Mouse (Mus musculus) ES-E14 (cell line): ENCODE data around the gene Zfand4. TPM values are rescaled to one million over a fixed set of nuclear protein-coding genes. Genes with fewer than 3 reads are reported as not detected.

Experiments used
- DNase-seq: peaks from one replicate; pipeline ENCODE4 v3.0.0-alpha.2; 2013; ENCODE audit warnings: low read depth, low spot score
- H3K27ac ChIP-seq: 2 replicates; pipeline ENCODE4 v1.5.1; 2012; ENCODE audit warnings: low read depth, mild to moderate bottlenecking, low read length, moderate library complexity, mixed read lengths; ENCODE audit not compliant: poor library complexity, insufficient read depth, severe bottlenecking
- H3K36me3 ChIP-seq: 2 replicates; pipeline ENCODE4 v1.6.1; 2012; ENCODE audit warnings: mild to moderate bottlenecking, low read length, moderate library complexity, mixed read lengths; ENCODE audit not compliant: control insufficient read depth, poor library complexity, insufficient read depth, severe bottlenecking
- H3K4me1 ChIP-seq, 2 experiments: fragments of 150-350 bp in 1 of 2; sonication (generic) in 1 of 2; 2 replicates each; pipeline ENCODE4 v1.6.1; 2012; ENCODE audit warnings: low read length in 2 of 2, mild to moderate bottlenecking in 1 of 2, mixed read lengths in 1 of 2; ENCODE audit not compliant: control insufficient read depth in 2 of 2, insufficient read depth in 2 of 2, poor library complexity in 1 of 2
- H3K4me3 ChIP-seq, 2 experiments: fragments of 150-350 bp in 1 of 2; sonication (generic) in 1 of 2; 2 replicates each; pipeline ENCODE4 v1.5.1; 2012; ENCODE audit warnings: low read length in 2 of 2, low read depth in 1 of 2, mild to moderate bottlenecking in 1 of 2, mixed read lengths in 1 of 2; ENCODE audit not compliant: insufficient read depth in 1 of 2, poor library complexity in 1 of 2, severe bottlenecking in 1 of 2
- H3K9ac ChIP-seq: 2 replicates; pipeline ENCODE4 v1.6.1; 2012; ENCODE audit warnings: low read depth, mild to moderate bottlenecking, low read length, mixed read lengths; ENCODE audit not compliant: poor library complexity, insufficient read depth, severe bottlenecking
- H3K9me3 ChIP-seq: fragments of 150-350 bp; sonication (generic); 2 replicates; pipeline ENCODE4 v1.6.1; 2012; ENCODE audit warnings: low read depth, mild to moderate bottlenecking, low read length; ENCODE audit not compliant: control insufficient read depth, insufficient read depth
- CHD2 ChIP-seq: IDR thresholded peaks from 2 replicates; pipeline ENCODE4 v1.6.1; 2014; ENCODE audit warnings: mild to moderate bottlenecking, low read depth, low read length, inconsistent platforms
- HCFC1 ChIP-seq: IDR thresholded peaks from 2 replicates; pipeline ENCODE4 v1.6.1; 2012; ENCODE audit warnings: low read length, inconsistent platforms, borderline replicate concordance; ENCODE audit not compliant: insufficient read depth
- MAFK ChIP-seq: IDR thresholded peaks from 2 replicates; pipeline ENCODE4 v1.6.1; 2014; ENCODE audit warnings: mild to moderate bottlenecking, low read depth, low read length, inconsistent platforms; ENCODE audit not compliant: insufficient read depth
- ZC3H11A ChIP-seq: IDR thresholded peaks from 2 replicates; pipeline ENCODE4 v1.6.1; 2012; ENCODE audit warnings: low read depth, mild to moderate bottlenecking, inconsistent platforms, low read length, borderline replicate concordance
- ZNF384 ChIP-seq: IDR thresholded peaks from 2 replicates; pipeline ENCODE4 v1.6.1; 2012; ENCODE audit warnings: low read depth, low read length, inconsistent platforms
- in situ Hi-C, 2 experiments: fragments of 600-800 bp; cut with MboI; formaldehyde crosslinking; loops; one replicate each; pipeline ENCODE4 v1.15.1; 2025; ENCODE audit warnings: low sequenced_read_pairs in 2 of 2, inconsistent platforms in 1 of 2; ENCODE audit not compliant: unreplicated experiment in 2 of 2
- total RNA-seq: library from RNA; depleted of rRNA; stranded (reverse); fragments of 300-350 nt; gene quantifications from 2 replicates; pipeline ENCODE4 v1.2.3, GENCODE M21; 2012

Zfand4 gene
- total RNA-seq, 1 experiment = 1.2 TPM

DNA sequence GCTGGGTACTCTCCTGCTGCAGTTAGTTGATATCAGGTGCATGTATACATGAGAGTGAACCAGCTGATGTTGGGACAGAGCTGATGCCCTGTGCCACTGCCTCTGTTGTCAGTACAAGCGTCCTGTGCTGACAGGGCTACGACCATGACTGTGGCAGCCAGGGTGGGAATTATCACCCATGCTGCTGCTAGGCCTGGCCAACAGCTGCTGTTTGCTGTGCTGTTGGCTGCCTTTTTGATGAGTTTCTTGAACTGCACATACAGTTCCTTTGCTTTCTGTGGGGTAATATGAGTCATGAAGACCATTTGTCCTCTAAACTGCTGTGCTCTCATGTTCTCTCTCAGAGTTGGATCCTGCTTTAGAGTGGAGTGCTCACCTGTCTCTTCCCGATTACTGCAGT lies 95.2 kb downstream of the Zfand4 start:
- Histone ChIP-seq H3K9me3 (no peaks in the 10 kb centered on the region), H3K4me1 (peaks cover 0 to 24% of the 10 kb centered on the region in 2 experiments; a peak in 2 of 4 replicates), H3K27ac (no peak overlapping the region), H3K4me3 (no peak overlapping the region), H3K36me3 (no peaks in the 10 kb centered on the region), H3K9ac (no peak overlapping the region)
- TF ChIP-seq MAFK = no peak
- in situ Hi-C loops = no loop called here
- DNase-seq = no peak

DNA sequence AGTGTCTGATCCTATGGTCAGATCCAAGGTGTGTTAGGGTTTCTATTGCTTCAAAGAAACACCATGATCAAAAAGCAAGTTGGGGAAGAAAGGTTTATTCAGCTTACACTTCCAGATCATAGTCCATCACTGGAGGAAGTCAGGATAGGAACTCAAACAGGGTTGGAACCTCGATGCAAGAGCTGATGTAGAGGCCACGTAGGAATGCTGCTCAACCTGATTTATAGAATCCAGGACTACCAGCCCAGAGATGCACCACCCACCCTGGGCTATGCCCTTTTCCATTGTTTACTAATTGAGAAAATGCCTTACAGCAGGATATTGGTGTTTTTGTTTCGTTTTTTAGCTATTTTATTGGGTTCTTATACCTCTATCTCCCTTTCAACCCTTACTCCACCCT lies 97.4 kb downstream of the Zfand4 start:
- TF ChIP-seq HCFC1 (no peak), ZC3H11A (no peak), CHD2 (no peak), ZNF384 (no peak), MAFK (no peak)
- no peak for DNase-seq
- Histone ChIP-seq H3K4me3 (no peak overlapping the region), H3K9ac (no peak overlapping the region), H3K9me3 (no peaks in the 10 kb centered on the region), H3K27ac (no peak overlapping the region), H3K4me1 (peaks cover 0 to 14% of the 10 kb centered on the region in 2 experiments; a peak in 1 of 4 replicates), H3K36me3 (no peaks in the 10 kb centered on the region)
- in situ Hi-C loops = no loop called here

DNA sequence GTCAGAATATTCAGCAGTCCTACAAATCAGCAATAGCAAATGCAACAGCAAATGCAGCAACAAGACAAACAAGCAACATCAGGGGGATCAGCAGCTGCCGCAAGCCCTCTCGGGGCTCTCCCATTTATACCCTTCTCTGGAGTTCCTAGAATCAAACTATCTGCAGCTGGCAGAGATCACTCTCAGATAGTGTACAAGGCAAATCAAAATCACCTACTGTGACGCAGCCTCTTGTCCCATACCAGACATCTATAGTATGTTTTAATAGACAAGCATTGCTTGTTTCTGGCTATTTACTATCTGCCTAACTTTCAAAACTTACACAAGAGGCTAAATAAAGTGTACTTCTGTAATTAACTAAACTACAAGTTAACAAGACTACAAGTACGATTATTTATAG lies 98.0 kb downstream of the Zfand4 start:
- H3K9ac ChIP-seq = no peak overlapping the region
- TF ChIP-seq ZNF384 (no peak), CHD2 (no peak), ZC3H11A (no peak), MAFK (no peak), HCFC1 (no peak)
- no peak overlapping the region for H3K27ac ChIP-seq
- H3K36me3 ChIP-seq = no peaks in the 10 kb centered on the region
- H3K4me3 ChIP-seq = no peak overlapping the region
- in situ Hi-C loops = no loop called here
- no peaks in the 10 kb centered on the region for H3K9me3 ChIP-seq
- no peak for DNase-seq
- peaks cover 0 to 12% of the 10 kb centered on the region in 2 experiments; a peak in 1 of 4 replicates for H3K4me1 ChIP-seq

DNA sequence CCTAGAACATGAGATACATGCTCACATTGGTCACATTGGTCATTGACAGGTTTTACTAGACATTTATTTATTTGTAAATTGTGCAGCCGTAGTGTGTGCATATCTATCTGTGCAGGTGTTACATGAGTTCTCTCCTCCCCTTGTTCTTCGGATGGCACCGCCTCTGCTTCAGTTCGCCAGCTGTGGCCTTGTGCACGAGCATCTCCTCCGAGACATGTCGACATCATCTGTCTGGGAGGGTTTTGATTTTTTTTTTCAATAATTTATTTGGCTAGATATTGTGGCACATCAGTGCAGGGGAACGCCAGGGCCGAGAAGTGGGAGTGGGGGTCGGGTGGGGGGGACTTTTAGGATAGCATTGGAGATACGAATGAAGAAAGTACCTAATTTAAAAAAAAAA lies 103.9 kb downstream of the Zfand4 start:
- Histone ChIP-seq H3K27ac (no peak overlapping the region), H3K9me3 (no peaks in the 10 kb centered on the region), H3K4me3 (no peak overlapping the region), H3K36me3 (no peaks in the 10 kb centered on the region), H3K9ac (no peak overlapping the region), H3K4me1 (peaks cover 0 to 10% of the 10 kb centered on the region in 2 experiments; a peak in 1 of 4 replicates)
- in situ Hi-C loops = no loop called here
- TF ChIP-seq ZNF384 (no peak), MAFK (no peak), HCFC1 (no peak), CHD2 (no peak), ZC3H11A (no peak)
- DNase-seq = no peak

DNA sequence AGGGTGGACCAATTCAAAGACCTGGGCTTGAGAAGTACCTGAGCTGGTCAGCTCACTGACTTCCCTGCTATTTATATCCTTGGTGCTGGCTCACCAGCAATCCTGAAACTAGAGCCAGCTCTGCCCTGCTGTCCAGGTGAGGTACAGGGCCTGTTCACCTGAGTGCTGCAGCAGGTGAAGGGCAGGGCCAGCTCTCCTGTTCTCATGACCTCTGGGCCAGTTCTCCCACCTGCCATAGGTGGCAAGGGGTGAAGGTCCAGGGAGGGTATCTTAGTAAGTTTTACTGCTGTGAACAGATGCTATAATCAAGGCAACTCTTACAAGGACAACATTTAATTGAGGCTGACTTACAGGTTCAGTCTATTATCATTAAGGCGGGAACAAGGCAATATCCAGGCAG lies 105.8 kb downstream of the Zfand4 start:
- TF ChIP-seq CHD2 (no peak), MAFK (no peak), ZC3H11A (no peak), HCFC1 (no peak), ZNF384 (no peak)
- Histone ChIP-seq H3K4me3 (no peak overlapping the region), H3K27ac (no peak overlapping the region), H3K9ac (no peak overlapping the region), H3K36me3 (no peaks in the 10 kb centered on the region), H3K4me1 (peaks cover 0 to 10% of the 10 kb centered on the region in 2 experiments; a peak in 1 of 4 replicates), H3K9me3 (no peaks in the 10 kb centered on the region)
- DNase-seq = no peak
- in situ Hi-C loops = no loop called here
